Mouse (Mus musculus) neural tube, embryonic 15.5 days (tissue): ENCODE results near the gene Ddrgk1. TPM values are rescaled to one million over a fixed set of nuclear protein-coding genes. Genes with fewer than 3 reads are reported as not detected.
"Not testable (repeated sequence)": the region's sequence is repeated elsewhere in the genome, so short reads cannot be mapped to it uniquely, and the experiment has no call there.

ENCODE experiments used
- ATAC-seq: fragments of 200-750 bp; cut with Nextera tagmentation; 2 replicates; pipeline ENCODE4 v1.8.0; 2017; ENCODE audit warnings: mild to moderate bottlenecking, moderate TSS enrichment, moderate library complexity; ENCODE audit not compliant: low FRiP score
- H3K27ac ChIP-seq: fragments of 300-500 bp; sonication (generic); replicated peaks from 2 replicates; pipeline ENCODE4 v1.5.1; 2015; ENCODE audit warnings: mild to moderate bottlenecking, inconsistent platforms
- H3K27me3 ChIP-seq: fragments of 300-500 bp; sonication (generic); replicated peaks from 2 replicates; pipeline ENCODE4 v1.6.1; 2015; ENCODE audit warnings: inconsistent platforms
- H3K36me3 ChIP-seq: fragments of 300-500 bp; sonication (generic); 2 replicates; pipeline ENCODE4 v1.6.1; 2015; ENCODE audit warnings: inconsistent platforms
- H3K4me1 ChIP-seq: fragments of 300-500 bp; sonication (generic); 2 replicates; pipeline ENCODE4 v1.6.1; 2015; ENCODE audit warnings: inconsistent platforms
- H3K4me2 ChIP-seq: fragments of 300-500 bp; sonication (generic); 2 replicates; pipeline ENCODE4 v1.6.1; 2015; ENCODE audit warnings: inconsistent platforms, mild to moderate bottlenecking, moderate library complexity
- H3K4me3 ChIP-seq: fragments of 300-500 bp; sonication (generic); replicated peaks from 2 replicates; pipeline ENCODE4 v1.5.1; 2015; ENCODE audit warnings: mild to moderate bottlenecking, inconsistent platforms
- H3K9ac ChIP-seq: fragments of 300-500 bp; sonication (generic); replicated peaks from 2 replicates; pipeline ENCODE4 v1.6.1; 2015; ENCODE audit warnings: mild to moderate bottlenecking, inconsistent platforms
- H3K9me3 ChIP-seq: fragments of 300-500 bp; sonication (generic); replicated peaks from 2 replicates; pipeline ENCODE4 v1.6.1; 2016; ENCODE audit warnings: inconsistent platforms
- WGBS: fragments of 180-500 bp; shearing (Covaris S2); methylation state at CpG from one replicate; pipeline ENCODE4 v1.1.7; 2015; ENCODE audit warnings: mixed read lengths; 5-methylcytosine and 5-hydroxymethylcytosine counted together
- polyA plus RNA-seq: library from polyadenylated mRNA; unstranded; fragments of >200 nt; fragmentation: Nextera tagmentation; extraction: Ambion mirVana; gene quantifications from 2 replicates; pipeline ENCODE4 v1.2.1, GENCODE M21; 2015

The Ddrgk1 gene
- polyA plus RNA-seq, 1 experiment from 2014 or later, result 74.3 TPM

DNA sequence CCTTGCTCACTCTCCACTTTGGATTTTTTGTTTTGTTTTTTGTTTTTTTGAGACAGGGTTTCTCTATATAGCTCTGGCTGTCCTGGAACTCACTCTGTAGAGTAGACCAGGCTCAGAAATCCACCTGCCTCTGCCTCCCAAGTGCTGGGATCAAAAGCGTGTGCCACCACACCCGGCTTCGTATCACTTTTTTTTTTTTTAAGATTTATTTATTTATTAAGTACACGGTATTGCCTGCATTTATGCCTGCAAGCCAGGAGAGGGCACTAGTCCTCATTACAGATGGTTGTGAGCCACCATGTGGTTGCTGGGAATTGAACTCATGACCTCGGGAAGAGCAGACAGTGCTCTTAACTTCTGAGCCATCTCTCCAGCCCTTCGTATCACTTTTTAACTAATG lies 15.4 kb downstream of the Ddrgk1 start:
- H3K36me3 ChIP-seq, result peaks cover 37% of the 10 kb centered on the region
- ATAC-seq, result not testable (repeated sequence)
- WGBS, result 86% methylated on average over 6 of the region's 6 CpGs

DNA sequence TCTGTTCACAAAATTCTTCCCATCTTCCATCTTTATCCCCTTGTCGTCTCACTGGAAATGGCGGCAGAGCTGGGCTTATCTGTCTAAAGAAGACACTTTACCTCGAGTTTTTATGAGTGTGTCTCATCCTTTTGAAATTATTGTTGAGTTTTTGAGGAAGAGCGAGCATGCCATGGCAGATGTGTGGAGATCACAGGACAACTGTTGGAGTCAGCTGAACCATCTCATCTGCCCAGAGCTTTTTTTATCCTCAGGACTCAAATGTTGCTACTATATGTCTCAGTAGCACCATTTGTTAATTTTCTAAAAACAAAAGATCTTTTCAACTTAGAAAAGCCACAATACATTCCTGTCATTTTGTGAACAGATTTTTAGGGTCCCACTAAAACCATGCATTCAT lies 19.3 kb downstream of the Ddrgk1 start:
- Histone ChIP-seq H3K4me1 (peaks cover 22% of the 10 kb centered on the region), H3K9me3 (no peaks in the 10 kb centered on the region), H3K27ac (no peak overlapping the region), H3K27me3 (no peaks in the 10 kb centered on the region), H3K9ac (no peak overlapping the region), H3K4me3 (no peak overlapping the region), H3K4me2 (no peak overlapping the region), H3K36me3 (peaks cover 9% of the 10 kb centered on the region)
- no peak for ATAC-seq
- WGBS, result 89% methylated on average over 4 of the region's 4 CpGs

More for the DNA sequence above, 15.4 kb downstream of the Ddrgk1 start:
- H3K4me3 ChIP-seq, H3K4me2 ChIP-seq, H3K27me3 ChIP-seq, H3K4me1 ChIP-seq, H3K9ac ChIP-seq, H3K9me3 ChIP-seq, H3K27ac ChIP-seq: not testable (repeated sequence)

DNA sequence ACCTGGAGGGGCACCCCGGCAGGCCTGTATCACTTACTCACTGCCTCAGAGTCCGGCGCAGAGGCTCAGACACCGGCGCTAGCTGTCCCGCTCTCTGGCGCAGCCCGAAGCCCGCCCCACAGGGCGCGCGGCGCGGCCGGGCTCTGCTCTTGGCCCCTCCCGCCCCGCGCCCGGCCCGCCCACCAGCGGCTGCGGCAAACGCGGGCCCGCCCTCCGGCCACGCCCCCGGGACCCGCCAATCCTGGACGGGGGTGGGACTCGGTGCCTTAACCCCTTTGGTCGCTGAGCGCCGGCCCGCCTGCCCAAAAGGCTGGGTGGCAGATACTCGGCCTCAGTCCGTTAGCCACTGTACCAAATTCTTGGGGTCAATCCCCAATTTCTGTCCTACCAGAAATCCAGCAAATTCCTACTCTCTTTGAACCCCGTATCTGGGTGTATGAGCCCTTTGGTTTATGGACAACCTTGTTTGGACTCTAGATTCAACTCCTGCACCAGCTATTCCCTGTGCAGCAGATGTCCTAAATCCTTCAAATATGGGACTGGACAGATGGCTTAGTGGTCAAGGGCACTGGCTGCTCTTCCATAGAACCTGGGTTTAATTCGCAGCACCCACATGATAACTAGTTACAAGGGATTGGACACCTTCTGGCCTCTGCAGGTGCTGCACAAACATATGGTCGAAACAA lies 21.6 kb downstream of the Ddrgk1 start, which contains the start of gene Lzts3:
Gene Lzts3 (minus strand): TSS at position 120 of the 686 bp plus-strand sequence.
- Histone ChIP-seq H3K9ac (peak within 1 kb of the TSS; percentile 79), H3K9me3 (no peaks in the 10 kb centered on the region), H3K4me1 (peaks cover 25% of the 10 kb centered on the region), H3K36me3 (0 out of 2 replicates have a peak, but pooled peaks cover 4% of the 10 kb centered on the region), H3K4me2 (peak within 1 kb of the TSS; percentile 81), H3K27me3 (peaks cover 14% of the 10 kb centered on the region), H3K27ac (peak within 1 kb of the TSS; percentile 85), H3K4me3 (peak within 1 kb of the TSS; percentile 81)
- WGBS, result 4% methylated on average over 34 of the region's 40 CpGs
- peak; percentile 96 for ATAC-seq

DNA sequence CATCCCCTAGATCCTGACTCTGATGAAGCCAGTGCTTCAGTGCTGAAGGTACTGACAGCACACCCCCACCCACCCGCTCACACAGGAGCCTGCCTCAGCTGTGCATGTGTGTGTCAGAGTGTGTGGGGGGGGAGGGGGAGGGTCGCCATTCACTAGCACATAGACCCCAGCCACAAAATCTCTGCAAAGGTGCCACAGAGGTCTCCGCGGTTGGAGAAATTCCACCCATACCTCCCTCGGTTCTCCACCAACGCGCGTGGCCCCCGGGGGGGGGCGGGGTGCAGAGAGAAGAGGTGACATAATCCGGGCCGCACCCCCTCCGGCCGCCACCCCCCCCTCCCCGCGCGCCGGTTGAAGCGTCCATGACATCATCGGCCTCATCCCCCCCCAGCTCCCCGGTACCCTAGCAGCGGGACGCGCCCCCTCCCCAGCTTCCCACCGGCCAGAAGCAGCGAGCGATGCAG lies 22.2 kb downstream of the Ddrgk1 start:
- peaks cover 4% of the 10 kb centered on the region; the same call in 1 of the 2 replicates for H3K36me3 ChIP-seq
- no peaks in the 10 kb centered on the region for H3K9me3 ChIP-seq
- peaks cover 25% of the 10 kb centered on the region for H3K4me1 ChIP-seq
- H3K9ac ChIP-seq, result peak overlapping the region; percentile 79
- H3K27me3 ChIP-seq, result peaks cover 20% of the 10 kb centered on the region
- peak overlapping the region; percentile 81 for H3K4me2 ChIP-seq
- H3K4me3 ChIP-seq, result peak overlapping the region; percentile 81
- under 1% methylated on average over 21 of the region's 27 CpGs for WGBS
- peak; percentile 85 for ATAC-seq
- peak overlapping the region; percentile 85 for H3K27ac ChIP-seq

DNA sequence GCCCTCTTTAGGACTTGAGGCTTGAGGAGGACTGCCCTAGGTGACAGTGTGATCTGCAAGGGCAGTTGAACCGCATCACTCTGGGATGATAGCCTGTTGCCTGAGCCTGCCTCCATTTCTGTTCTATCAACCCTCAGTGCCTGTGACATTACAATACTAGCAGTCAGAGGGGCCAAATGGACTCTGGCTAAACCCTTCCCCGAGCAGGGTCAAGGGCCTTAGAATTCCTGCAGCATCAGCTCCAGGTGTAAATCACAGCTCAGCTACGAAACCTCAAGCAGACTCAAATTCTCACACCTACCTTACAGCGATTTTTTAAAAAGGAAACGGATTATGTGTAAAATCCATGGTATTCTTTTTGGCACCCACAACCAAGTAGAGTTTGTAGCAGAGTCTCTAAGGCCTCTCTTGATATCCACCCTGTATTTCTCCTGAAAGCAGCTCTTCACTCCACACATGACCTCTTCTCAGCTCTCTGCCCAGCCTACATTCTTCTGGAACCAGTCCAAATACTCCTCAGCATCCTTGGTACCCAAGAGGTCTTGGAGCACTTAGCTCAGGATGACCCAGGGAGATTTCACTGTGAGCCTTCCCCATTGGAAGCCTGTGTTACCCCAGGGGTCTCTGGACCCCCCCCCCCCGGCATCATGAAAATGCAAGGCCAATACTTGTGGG lies 23.0 kb downstream of the Ddrgk1 start:
- peak overlapping the region; percentile 85 for H3K27ac ChIP-seq
- peak overlapping the region; percentile 81 for H3K4me2 ChIP-seq
- WGBS, result 59% methylated on average over 6 of the region's 6 CpGs
- peaks cover 5% of the 10 kb centered on the region for H3K36me3 ChIP-seq
- peak overlapping the region; percentile 81 for H3K4me3 ChIP-seq
- ATAC-seq, result no peak
- H3K27me3 ChIP-seq, result peaks cover 27% of the 10 kb centered on the region
- peaks cover 25% of the 10 kb centered on the region for H3K4me1 ChIP-seq
- H3K9me3 ChIP-seq, result no peaks in the 10 kb centered on the region
- peak overlapping the region; percentile 79 for H3K9ac ChIP-seq

DNA sequence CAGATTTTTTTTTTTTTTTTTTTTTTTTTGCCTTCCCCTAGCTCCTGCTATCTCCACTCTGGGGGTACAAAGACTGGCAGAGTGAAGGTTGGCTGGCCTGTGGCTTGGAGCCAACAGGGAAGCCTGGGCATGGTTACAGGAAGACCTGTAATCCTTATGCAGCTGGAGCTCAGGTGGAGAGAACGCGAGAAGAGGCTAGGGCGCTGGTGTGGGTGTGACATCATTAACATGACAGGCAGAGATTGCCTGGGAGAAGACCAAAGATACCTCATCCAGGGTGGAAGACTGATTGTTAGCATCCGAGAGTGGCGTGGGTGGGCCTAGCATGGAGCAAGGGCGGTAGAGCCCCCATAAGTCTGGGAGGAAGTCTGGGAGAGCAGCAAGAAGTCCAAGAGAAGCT lies 25.2 kb downstream of the Ddrgk1 start:
- Histone ChIP-seq H3K4me2 (no peak overlapping the region), H3K4me1 (peaks cover 45% of the 10 kb centered on the region), H3K4me3 (no peak overlapping the region), H3K36me3 (peaks cover 19% of the 10 kb centered on the region), H3K9ac (no peak overlapping the region), H3K27me3 (peaks cover 50% of the 10 kb centered on the region), H3K27ac (no peak overlapping the region), H3K9me3 (no peaks in the 10 kb centered on the region)
- ATAC-seq, result no peak
- WGBS, result 81% methylated on average over 6 of the region's 6 CpGs

DNA sequence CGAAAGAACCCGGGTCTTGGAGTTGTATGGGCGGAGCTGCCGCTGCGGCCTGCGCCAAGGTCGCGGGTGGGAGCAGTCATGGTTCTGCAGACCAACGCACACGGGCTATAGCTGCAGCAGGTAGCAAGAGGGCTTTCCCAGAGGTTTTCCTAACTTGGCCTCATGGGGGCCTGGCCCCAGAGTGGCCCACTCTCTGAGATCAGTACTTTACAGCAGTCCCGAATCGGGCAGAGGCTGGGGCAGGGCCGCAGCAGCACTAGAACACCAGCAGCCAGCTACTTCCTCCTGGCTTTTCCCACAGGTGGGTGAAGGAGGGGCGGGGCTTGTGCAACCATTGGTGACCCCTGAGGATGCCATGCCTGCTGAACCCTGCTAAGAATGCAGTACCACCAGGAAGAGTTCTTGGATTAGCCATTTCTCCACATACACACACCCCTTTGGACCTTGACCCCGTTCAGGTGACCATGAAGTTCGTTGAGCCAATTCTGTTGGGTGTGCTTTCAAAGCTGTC lies 26.3 kb downstream of the Ddrgk1 start:
- Histone ChIP-seq H3K9ac (no peak overlapping the region), H3K9me3 (no peaks in the 10 kb centered on the region), H3K36me3 (peaks cover 20% of the 10 kb centered on the region), H3K4me3 (no peak overlapping the region), H3K27ac (no peak overlapping the region), H3K4me1 (peaks cover 45% of the 10 kb centered on the region), H3K4me2 (no peak overlapping the region), H3K27me3 (peaks cover 58% of the 10 kb centered on the region)
- no peak for ATAC-seq
- WGBS, result 29% methylated on average over 16 of the region's 16 CpGs

DNA sequence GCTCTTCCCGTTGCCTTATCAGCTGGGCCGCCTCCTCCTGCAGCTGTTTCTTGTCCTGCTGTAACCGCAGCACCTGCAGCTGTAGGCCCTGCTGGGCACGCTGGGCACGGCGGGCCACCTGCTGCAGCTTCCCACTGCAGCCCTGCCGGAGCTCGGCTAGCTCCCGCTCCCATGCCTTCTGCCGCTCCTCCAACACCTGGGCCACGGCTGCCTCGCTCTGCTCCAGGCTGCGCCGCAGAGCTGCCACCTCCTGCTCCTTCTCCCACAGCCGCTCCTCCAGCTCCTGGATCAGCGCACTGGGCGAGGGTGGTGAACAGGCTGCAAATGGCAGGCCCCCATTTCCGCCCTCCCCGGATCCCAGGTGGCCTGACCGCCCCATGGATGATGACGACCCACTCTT lies 28.6 kb downstream of the Ddrgk1 start:
- Histone ChIP-seq H3K9ac (no peak overlapping the region), H3K4me1 (peaks cover 29% of the 10 kb centered on the region), H3K27ac (no peak overlapping the region), H3K9me3 (no peaks in the 10 kb centered on the region), H3K36me3 (peaks cover 20% of the 10 kb centered on the region), H3K27me3 (peaks cover 58% of the 10 kb centered on the region), H3K4me2 (no peak overlapping the region), H3K4me3 (no peak overlapping the region)
- no peak for ATAC-seq
- 26% methylated on average over 21 of the region's 21 CpGs for WGBS

DNA sequence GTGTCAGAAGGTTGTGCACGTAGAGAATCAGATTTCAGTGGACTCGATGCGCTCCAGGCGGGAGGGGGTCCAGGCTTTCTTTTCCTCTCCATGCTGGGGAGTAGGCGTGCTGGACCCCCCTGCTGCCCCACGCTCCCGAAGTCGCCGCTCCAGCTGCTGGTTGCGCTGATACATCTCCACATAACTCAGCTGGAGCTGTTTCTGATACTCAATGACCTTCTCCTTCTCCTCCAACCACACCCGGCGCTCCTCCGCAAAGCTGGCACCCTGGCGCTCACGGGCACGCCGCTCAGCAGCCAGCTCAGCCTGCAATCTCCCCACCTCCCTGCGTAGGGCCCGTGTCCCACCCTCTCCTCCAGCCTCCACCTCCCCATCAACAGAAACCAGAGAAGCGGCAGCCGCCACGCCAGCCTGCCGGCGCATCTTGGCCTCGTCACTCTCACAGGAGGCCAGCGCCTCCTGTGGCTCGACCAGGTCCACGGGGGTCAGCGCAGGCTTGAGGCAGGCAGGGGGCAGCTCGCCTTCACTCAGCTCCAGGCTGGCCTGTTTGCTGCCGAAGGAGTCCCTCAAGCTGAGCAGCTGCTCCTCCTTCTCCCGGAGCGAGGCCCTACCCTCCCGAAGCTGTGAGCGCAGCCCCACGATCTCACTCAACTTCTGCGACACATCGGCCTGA lies 29.6 kb downstream of the Ddrgk1 start:
- peaks cover 30% of the 10 kb centered on the region for H3K4me1 ChIP-seq
- peak overlapping the region; percentile 20; the same call in 1 of the 2 replicates for H3K4me3 ChIP-seq
- H3K4me2 ChIP-seq, result peak overlapping the region; percentile 50
- 8% methylated on average over 38 of the region's 38 CpGs for WGBS
- no peak for ATAC-seq
- no peaks in the 10 kb centered on the region for H3K9me3 ChIP-seq
- H3K27ac ChIP-seq, result no peak overlapping the region
- H3K36me3 ChIP-seq, result peaks cover 20% of the 10 kb centered on the region
- H3K9ac ChIP-seq, result no peak overlapping the region; the same call in 1 of the 2 replicates
- peaks cover 58% of the 10 kb centered on the region for H3K27me3 ChIP-seq

DNA sequence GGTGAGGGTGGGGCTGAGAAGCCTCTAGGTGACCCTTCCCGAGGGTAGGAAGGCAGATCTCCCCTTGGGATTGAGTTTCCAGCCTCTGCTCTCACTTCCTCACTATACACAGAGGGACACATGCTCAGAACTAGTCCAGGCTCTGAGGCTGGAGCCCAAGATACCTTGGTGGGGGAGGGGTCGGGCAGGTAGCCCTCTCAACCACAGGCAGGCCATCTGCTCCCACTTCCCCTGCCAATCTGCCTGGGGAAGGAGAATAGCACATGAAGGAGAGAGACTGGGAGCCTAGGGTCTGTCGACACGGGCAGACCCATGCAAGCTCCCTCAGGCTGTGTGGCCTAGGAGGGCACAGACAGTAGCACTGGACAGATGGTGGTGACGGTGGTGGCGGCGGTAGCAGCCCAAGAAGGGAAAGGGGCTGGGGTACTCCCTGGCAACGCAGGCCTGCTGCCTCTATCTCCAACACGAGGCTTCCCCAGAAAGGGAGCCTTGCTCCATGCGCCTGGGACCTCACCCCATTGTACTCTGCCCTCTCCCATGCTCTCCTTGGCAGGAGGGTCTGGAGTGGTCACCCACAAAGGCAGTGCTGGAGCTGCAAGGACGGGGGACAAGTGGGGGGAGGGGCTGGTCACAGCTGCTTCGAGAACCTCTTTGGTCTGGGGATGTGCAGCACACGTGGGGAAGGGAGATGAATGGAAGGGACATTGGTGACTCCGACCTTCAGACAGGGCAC lies 30.3 kb downstream of the Ddrgk1 start:
- Histone ChIP-seq H3K9ac (no peak overlapping the region), H3K4me1 (peaks cover 31% of the 10 kb centered on the region), H3K27me3 (peaks cover 54% of the 10 kb centered on the region), H3K4me2 (peak overlapping the region; percentile 50), H3K27ac (no peak overlapping the region), H3K9me3 (no peaks in the 10 kb centered on the region), H3K4me3 (peak overlapping the region; percentile 20; the same call in 1 of the 2 replicates), H3K36me3 (peaks cover 20% of the 10 kb centered on the region)
- 17% methylated on average over 14 of the region's 14 CpGs for WGBS
- no peak for ATAC-seq
